Mouse (Mus musculus): ENCODE results near the gene Ndufb6.

Ndufb6 gene

GRCm38 (mm10) chr4:40254385-40255103 is 24.7 kb downstream of the Ndufb6 start:
- no peak for DNase-seq (ENCODE audit: low spot score in 2 of 2)

- DNase-seq (ENCODE audit: low spot score in 2 of 2), result no peak
Observed at GRCm38 (mm10) chr4:40253766-40254165, 25.5 kb downstream of the Ndufb6 start.

DNA sequence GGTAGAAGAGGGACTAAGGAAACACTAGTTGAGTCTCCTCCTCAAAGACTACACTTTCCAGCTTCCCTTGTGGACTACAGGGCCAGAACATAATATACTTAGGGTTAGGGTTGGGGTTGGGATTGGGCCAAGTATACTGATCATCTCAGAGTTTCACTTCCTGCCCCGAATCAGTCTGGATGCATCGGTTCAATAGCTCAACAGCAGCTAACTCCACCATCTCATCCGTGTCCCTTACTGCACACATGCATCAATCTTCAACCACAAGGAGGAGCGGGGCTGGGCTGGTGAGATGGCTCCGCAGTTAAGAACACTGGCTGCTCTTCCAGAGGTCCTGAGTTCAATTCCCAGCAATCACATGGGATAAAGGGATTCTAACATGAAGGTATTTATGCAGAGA is 28.2 kb downstream of the Ndufb6 start:
- no peak for DNase-seq (ENCODE audit: low spot score in 2 of 2)

GRCm38 (mm10) chr4:40244035-40244434 is 35.2 kb downstream of the Ndufb6 start:
- no peak for DNase-seq (ENCODE audit: low spot score in 2 of 2)

DNA sequence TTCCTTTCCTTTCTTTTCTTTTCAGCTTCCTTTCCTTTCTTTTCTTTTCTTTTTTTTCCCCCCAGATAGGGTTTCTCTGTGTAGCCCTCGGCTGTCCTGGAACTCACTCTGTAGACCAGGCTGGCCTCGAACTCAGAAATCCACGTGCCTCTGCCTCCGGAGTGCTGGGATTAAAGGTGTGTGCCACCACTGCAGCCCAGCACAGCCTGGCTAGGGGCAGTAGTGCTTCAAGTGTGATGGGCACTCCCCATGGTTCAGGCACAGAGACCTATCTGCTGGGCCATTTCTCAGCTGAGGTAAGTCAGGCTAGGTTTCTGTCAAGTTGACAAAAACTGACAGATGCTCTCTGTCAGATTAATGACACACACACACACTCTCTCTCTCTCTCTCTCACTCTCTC is 36.2 kb downstream of the Ndufb6 start:
- DNase-seq (ENCODE audit: low spot score in 2 of 2), result no peak

DNA sequence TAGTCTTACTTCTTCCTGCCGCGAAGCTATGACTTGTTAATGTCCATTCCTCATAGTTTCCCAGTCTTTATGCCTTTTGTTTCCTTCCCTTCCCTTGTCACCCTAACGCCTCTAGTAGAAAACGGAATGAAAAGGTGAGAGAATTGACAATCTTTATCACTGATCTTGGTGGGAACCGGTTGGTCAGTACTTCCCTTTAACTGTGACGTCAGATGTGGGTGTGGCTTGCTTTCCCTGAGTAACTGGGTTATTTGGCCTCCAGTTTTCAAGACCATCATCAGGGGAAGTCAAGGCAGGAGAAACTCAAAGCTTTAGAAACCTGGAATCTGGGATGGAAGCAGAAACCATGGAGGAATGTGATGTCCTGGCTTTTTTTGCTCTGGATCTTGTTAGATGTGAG is 37.3 kb downstream of the Ndufb6 start:
- DNase-seq (ENCODE audit: low spot score in 2 of 2), result no peak

DNA sequence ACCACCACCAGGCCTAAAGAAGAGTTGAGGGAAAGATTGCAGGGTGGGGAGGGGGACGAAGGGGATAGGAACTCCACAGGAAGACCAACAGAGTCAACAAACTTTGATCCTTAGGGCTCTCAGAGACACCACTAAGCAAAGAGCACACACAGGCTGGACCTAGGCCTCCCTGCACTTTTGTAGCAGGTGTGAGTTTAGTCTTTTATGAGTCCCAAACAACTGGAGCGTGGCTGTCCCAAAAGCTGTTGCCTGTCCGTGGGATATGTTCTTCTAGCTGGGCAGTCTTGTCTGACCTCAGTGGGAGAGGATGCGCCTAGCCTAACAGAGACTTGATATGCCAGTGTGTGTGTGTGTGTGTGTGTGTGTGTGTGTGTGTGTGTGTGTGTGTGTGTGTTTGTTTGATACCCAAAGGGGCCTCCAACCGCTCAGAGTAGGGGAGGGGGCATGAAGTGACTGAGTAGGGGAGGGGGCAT is 38.9 kb downstream of the Ndufb6 start:
- no peak for DNase-seq (ENCODE audit: low spot score in 2 of 2)

DNA sequence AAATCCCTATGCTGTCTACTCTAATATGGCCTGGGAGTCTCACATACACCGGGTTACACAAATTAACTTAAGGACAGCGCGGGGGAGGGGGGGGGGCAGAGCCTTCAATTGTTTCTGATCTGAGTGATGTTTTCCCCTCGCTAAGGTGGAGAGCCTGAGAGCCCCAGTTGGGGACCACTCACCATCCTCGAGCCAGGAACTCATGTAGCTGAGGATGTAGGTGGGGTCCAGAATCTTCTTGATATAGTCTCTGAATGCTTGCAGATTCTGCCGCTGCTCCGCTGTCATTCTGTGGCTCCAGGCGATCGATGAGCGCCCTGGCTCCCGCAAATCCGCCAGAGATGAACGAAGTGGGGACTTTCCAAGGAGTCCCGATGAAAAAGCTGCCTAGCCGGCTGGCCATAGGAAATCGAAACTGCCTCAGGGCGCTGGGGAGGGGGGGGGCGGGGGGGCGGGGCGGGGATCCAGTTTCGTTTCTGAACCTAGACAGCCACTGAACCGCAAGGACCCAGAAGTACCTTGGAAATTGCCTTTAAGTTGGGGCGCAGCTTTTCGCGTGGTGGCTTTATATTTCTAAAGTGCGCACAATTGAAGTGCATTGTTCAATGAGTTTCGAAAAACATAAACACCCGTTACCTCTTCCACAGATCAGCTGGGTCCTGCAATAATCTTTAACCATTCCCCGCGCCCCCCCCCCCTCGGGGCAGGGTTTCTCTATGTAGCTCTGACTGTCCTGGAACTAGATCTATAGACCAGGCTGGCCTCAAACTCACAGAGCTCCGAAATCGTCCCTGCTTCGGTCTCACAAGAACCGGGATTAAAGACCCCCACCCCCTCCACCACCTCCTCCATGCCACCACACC is 39.6 kb downstream of the Ndufb6 start, which contains the start of gene Ddx58:
Gene Ddx58 (minus strand): TSS at position 420 of the 863 bp plus-strand sequence.
- DNase-seq (ENCODE audit: low spot score in 2 of 2), result peak in 1 of 2 experiments; percentile 7

GRCm38 (mm10) chr4:40238483-40239408 is 40.5 kb downstream of the Ndufb6 start:
- peak in 1 of 2 experiments; percentile 22 for DNase-seq (ENCODE audit: low spot score in 2 of 2)

GRCm38 (mm10) chr4:40236829-40237228 is 42.4 kb downstream of the Ndufb6 start:
- no peak for DNase-seq (ENCODE audit: low spot score in 2 of 2)

DNA sequence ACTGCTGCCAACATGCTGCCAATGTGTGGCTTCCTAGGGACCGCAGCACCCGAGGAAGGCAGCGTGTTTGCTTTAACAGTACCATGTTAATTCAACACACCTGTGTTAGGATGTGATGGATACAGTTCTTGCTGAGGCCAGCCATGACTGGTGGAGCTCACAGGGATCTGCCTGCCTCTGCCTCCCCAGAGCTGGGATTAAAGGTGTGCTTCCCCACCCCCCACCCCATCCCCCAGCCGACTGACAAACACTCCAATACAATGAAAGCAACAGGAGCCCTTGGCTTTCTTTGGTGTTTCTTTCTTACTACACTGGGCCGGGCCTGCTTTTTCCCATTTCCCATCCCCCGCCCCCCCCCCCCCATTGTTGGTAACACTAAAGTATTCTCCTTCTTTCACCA is 45.0 kb downstream of the Ndufb6 start:
- DNase-seq (ENCODE audit: low spot score in 2 of 2), result no peak

DNA sequence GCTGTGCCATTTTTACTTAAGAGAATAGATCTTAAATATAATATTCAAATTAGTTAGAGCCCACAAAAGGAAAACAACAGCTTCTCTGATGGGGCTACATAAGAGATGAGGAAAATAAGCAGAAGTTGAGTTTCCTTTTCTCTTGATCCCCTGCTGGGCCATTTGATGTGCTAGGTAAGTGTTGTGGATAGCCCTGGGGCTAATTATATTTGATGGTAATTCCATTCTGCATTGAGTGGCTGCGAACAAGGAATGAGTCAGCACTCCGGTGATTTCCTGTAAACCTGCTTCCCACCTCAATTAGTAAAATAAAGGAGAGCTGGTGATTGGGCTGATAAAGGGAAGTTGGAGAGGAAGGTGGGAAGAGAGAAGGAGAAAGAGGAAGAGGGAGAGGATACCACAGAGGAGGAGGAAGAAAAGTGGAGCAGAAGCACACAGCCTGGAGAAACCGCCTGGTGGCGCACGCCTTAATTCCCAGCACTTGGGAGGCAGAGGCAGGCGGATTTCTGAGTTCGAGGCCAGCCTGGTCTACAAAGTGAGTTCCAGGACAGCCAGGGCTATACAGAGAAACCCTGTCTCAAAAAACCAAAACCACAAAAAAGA is 46.1 kb downstream of the Ndufb6 start:
- no peak for DNase-seq (ENCODE audit: low spot score in 2 of 2)

DNA sequence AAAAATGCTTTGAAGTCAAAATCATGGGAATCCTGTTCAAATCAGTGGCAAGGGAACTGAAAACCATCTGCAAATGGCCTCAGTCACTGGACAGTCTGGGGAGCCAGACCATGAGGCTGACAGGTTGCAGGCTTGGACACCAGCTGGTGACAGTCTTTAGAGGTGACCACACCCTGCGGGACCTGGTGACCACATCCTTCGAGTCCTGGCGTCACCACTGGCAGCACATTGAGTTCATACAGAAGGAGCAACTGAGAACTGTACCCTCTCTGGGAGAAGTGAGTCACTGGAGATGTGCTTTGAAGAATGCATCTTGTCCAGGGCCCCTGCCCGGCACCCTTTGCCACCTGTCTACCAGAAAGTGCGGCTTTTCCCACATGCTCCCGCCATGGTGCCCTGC is 49.5 kb downstream of the Ndufb6 start:
- DNase-seq (ENCODE audit: low spot score in 2 of 2), result no peak

- no peak for DNase-seq (ENCODE audit: low spot score in 2 of 2)
Observed at GRCm38 (mm10) chr4:40227886-40228285, 51.3 kb downstream of the Ndufb6 start.

GRCm38 (mm10) chr4:40227131-40227530 is 52.1 kb downstream of the Ndufb6 start:
- DNase-seq (ENCODE audit: low spot score in 2 of 2), result no peak

DNA sequence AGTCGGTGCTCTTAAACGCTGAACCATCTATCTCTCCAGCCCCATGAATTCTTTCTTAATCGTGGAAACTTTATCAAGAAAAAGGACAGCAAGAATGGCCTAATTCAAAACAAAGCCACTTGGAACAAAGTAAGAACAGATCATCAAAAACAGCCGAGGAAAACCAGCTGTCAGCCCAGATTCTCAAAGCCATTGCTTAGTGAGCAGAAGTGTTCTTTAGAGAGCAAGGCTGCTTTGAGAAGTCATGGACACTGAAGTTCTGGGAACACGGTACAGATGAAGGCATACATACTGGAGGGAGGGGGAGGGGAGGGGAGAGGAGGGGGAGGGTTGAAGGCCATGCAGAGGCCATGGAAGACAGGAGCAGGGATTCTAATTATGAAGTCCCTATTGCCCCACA is 53.1 kb downstream of the Ndufb6 start:
- no peak for DNase-seq (ENCODE audit: low spot score in 2 of 2)

DNA sequence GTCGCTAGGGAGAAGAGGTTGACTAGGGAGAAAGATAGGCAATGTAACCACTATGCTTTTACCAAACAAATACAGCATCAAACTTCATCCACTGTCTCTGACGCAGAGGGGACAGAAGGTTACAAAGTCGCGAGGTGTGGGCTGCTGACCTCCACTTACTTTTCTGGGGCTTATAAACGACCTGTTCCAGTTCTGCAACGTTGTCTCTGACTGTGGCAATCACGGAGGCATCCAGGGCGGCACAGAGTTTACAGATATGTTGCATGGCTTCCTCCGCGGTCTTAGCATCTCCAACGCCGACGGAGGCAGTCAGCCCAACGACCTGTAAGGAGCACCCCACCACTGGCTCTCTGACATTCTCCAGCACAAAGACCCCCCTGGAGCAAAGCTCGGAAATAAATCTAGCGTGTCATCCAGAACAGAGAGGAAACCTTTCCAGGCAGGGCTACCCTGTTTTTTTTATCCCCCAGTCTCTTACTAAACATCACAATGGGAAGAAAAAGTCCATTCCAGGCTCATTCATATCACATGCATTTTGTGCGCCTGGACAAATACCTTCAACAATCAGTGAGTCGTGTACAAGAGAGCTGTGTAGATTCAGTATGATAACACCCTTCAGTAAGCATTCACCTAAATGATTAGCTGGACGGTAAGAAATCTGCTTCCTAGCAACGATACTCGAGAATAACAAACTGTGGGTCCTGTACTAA is 57.2 kb downstream of the Ndufb6 start:
- DNase-seq (ENCODE audit: low spot score in 2 of 2), result no peak

DNA sequence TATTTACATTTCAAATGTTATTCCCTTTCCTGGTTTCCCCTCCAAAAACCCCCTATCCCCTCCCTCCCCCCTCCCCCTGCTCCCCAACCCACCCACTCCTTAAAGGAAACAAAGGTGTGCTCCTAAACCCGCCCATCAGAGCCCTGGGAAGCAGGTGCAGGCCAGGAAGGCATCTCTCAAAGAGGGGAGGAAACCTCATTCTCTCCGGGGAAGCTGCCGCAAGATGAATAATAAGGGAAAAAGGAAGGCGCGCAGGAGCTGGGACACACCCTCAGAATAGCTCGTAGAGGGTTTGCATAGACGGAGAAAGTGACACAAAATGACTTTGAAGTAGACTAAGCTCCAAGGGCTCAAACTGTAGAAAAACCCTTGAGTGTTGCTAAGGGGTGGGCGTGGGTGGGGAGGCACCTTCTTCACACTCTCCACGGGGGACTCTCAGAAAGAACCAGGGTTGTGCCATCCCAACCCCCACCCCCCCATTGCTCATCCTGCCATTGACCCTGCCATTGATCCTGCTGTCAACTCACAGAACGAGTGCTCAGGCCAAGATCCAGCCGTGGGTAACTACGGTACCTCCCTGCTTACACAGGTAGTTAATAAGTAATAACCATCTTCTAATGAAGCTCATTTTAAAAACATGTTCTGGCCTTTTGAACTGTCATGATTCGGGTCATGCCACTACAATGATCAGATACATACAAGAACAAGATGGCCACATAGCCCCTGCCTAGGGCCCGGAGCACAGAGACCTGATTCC is 58.0 kb downstream of the Ndufb6 start:
- no peak for DNase-seq (ENCODE audit: low spot score in 2 of 2)

All from spleen, postnatal 14 days (tissue).